Mouse (Mus musculus) hindbrain, postnatal 0 days (tissue): ENCODE measurements around the gene Nptxr. TPM values are rescaled to one million over a fixed set of nuclear protein-coding genes. Genes with fewer than 3 reads are reported as not detected.
"Not testable (repeated sequence)": the region's sequence is repeated elsewhere in the genome, so short reads cannot be mapped to it uniquely, and the experiment has no call there.

ENCODE experiments used
- ATAC-seq: fragments of 200-750 bp; cut with Nextera tagmentation; 2 replicates; pipeline ENCODE4 v1.8.0; 2017; ENCODE audit warnings: mild to moderate bottlenecking, moderate TSS enrichment, moderate library complexity
- DNase-seq: peaks from one replicate; pipeline ENCODE4 v3.0.0-alpha.2; 2015; ENCODE audit warnings: low spot score
- H3K27ac ChIP-seq: fragments of 300-500 bp; sonication (generic); 2 replicates; pipeline ENCODE4 v1.5.1; 2014; ENCODE audit warnings: mild to moderate bottlenecking
- H3K27me3 ChIP-seq: fragments of 300-500 bp; sonication (generic); 2 replicates; pipeline ENCODE4 v1.6.1; 2014; ENCODE audit warnings: low read length, mixed read lengths; ENCODE audit not compliant: insufficient read depth
- H3K36me3 ChIP-seq: fragments of 300-500 bp; sonication (generic); 2 replicates; pipeline ENCODE4 v1.6.1; 2014; ENCODE audit warnings: low read length, mixed read lengths; ENCODE audit not compliant: insufficient read depth
- H3K4me1 ChIP-seq: fragments of 300-500 bp; sonication (generic); 2 replicates; pipeline ENCODE4 v1.6.1; 2014; ENCODE audit warnings: antibody characterized with exemption, low read length, mixed read lengths; ENCODE audit not compliant: insufficient read depth
- H3K4me2 ChIP-seq: fragments of 300-500 bp; sonication (generic); 2 replicates; pipeline ENCODE4 v1.6.1; 2014; ENCODE audit warnings: low read depth, mild to moderate bottlenecking, low read length, moderate library complexity, mixed read lengths
- H3K4me3 ChIP-seq: fragments of 300-500 bp; sonication (generic); 2 replicates; pipeline ENCODE4 v1.5.1; 2014; ENCODE audit warnings: low read length
- H3K9ac ChIP-seq: fragments of 300-500 bp; sonication (generic); replicated peaks from 2 replicates; pipeline ENCODE4 v1.6.1; 2014; ENCODE audit warnings: mild to moderate bottlenecking, low read length, moderate library complexity, mixed read lengths
- H3K9me3 ChIP-seq: fragments of 300-500 bp; sonication (generic); 2 replicates; pipeline ENCODE4 v1.6.1; 2016; ENCODE audit warnings: low read length, mixed read lengths
- CTCF ChIP-seq: IDR thresholded peaks from 2 replicates; pipeline ENCODE4 v1.5.1; 2016; ENCODE audit warnings: antibody characterized with exemption, control low read depth, low read depth
- WGBS: fragments of 180-500 bp; shearing (Covaris S2); extraction: QIAGEN DNeasy Blood & Tissue Kit; methylation state at CpG from one replicate; pipeline ENCODE4 v1.1.7; 2014; 5-methylcytosine and 5-hydroxymethylcytosine counted together
- polyA plus RNA-seq: library from polyadenylated mRNA; unstranded; fragments of >200 nt; fragmentation: Nextera tagmentation; extraction: Ambion mirVana; gene quantifications from 2 replicates; pipeline ENCODE4 v1.2.1, GENCODE M21; 2015
- total RNA-seq: library from RNA; depleted of rRNA; stranded (reverse); fragments of >200 nt; gene quantifications from 2 replicates; pipeline ENCODE4 v1.2.3, GENCODE M21; 2014

Gene Nptxr
- total and polyA plus RNA-seq, 2 experiments from 2014 or later = 68.5 to 226 TPM

GRCm38 (mm10) chr15:79823588-79824280, 19.2 kb upstream of the Nptxr start:
- H3K4me2 ChIP-seq = no peak overlapping the region

GRCm38 (mm10) chr15:79822265-79823199, 18.0 kb upstream of the Nptxr start:
- Histone ChIP-seq H3K4me3 (no peak overlapping the region), H3K4me2 (no peak overlapping the region), H3K27ac (no peak overlapping the region), H3K27me3 (no peaks in the 10 kb centered on the region), H3K9me3 (no peaks in the 10 kb centered on the region), H3K36me3 (0 out of 2 replicates have a peak, but pooled peaks cover 6% of the 10 kb centered on the region), H3K9ac (no peak overlapping the region), H3K4me1 (no peaks in the 10 kb centered on the region; the same call in 1 of the 2 replicates)
- DNase-seq (no peak), ATAC-seq (no peak)
- 69% methylated on average over 13 of the region's 13 CpGs for WGBS
- no peak for TF ChIP-seq CTCF

More at GRCm38 (mm10) chr15:79823588-79824280, 19.2 kb upstream of the Nptxr start:
- Histone ChIP-seq H3K9me3 (no peaks in the 10 kb centered on the region), H3K4me3 (no peak overlapping the region), H3K27ac (no peak overlapping the region), H3K27me3 (no peaks in the 10 kb centered on the region), H3K36me3 (peaks cover 6% of the 10 kb centered on the region; the same call in 1 of the 2 replicates), H3K9ac (no peak overlapping the region), H3K4me1 (peaks cover 5% of the 10 kb centered on the region; the same call in 1 of the 2 replicates)
- no peak for TF ChIP-seq CTCF
- 68% methylated on average over 19 of the region's 19 CpGs for WGBS
- DNase-seq = peak; percentile 52
- no peak for ATAC-seq

- no peak overlapping the region for H3K9ac ChIP-seq
- no peaks in the 10 kb centered on the region for H3K27me3 ChIP-seq
- no peak for DNase-seq
- no peak overlapping the region for H3K4me3 ChIP-seq
- 0 out of 2 replicates have a peak, but pooled peaks cover 5% of the 10 kb centered on the region for H3K36me3 ChIP-seq
- no peak overlapping the region for H3K4me2 ChIP-seq
- 88% methylated on average over 4 of the region's 4 CpGs for WGBS
- TF ChIP-seq CTCF = peak; percentile 36; the same call in 1 of the 2 replicates
- H3K9me3 ChIP-seq = no peaks in the 10 kb centered on the region
- H3K4me1 ChIP-seq = no peaks in the 10 kb centered on the region
- H3K27ac ChIP-seq = no peak overlapping the region
- ATAC-seq = no peak
Observed at GRCm38 (mm10) chr15:79818325-79818724, 13.8 kb upstream of the Nptxr start.

GRCm38 (mm10) chr15:79813666-79814258, 9.2 kb upstream of the Nptxr start:
- no peak overlapping the region for H3K27ac ChIP-seq
- H3K27me3 ChIP-seq = no peaks in the 10 kb centered on the region
- 36% methylated on average over 8 of the region's 8 CpGs for WGBS
- H3K36me3 ChIP-seq = no peaks in the 10 kb centered on the region
- no peak overlapping the region for H3K4me2 ChIP-seq
- H3K4me3 ChIP-seq = no peak overlapping the region
- no peaks in the 10 kb centered on the region; the same call in 1 of the 2 replicates for H3K4me1 ChIP-seq
- no peak overlapping the region for H3K9ac ChIP-seq
- no peaks in the 10 kb centered on the region for H3K9me3 ChIP-seq
- no peak for DNase-seq
- no peak for ATAC-seq
- TF ChIP-seq CTCF = no peak

- H3K9ac ChIP-seq, H3K36me3 ChIP-seq, H3K9me3 ChIP-seq, ATAC-seq, DNase-seq, H3K4me2 ChIP-seq, H3K27me3 ChIP-seq, H3K4me1 ChIP-seq, H3K4me3 ChIP-seq, H3K27ac ChIP-seq: not testable (repeated sequence)
- 74% methylated on average over 2 of the region's 2 CpGs for WGBS
Observed at GRCm38 (mm10) chr15:79812840-79813239, 8.3 kb upstream of the Nptxr start.

- H3K9ac ChIP-seq = no peak overlapping the region
- DNase-seq = no peak
- WGBS = 74% methylated on average over 4 of the region's 4 CpGs
- no peaks in the 10 kb centered on the region for H3K27me3 ChIP-seq
- ATAC-seq = no peak
- no peak overlapping the region for H3K4me3 ChIP-seq
- H3K36me3 ChIP-seq = no peaks in the 10 kb centered on the region
- no peaks in the 10 kb centered on the region; the same call in 1 of the 2 replicates for H3K4me1 ChIP-seq
- H3K27ac ChIP-seq = no peak overlapping the region
- no peaks in the 10 kb centered on the region for H3K9me3 ChIP-seq
- no peak overlapping the region for H3K4me2 ChIP-seq
- TF ChIP-seq CTCF = no peak
Observed at GRCm38 (mm10) chr15:79810997-79811396, 6.4 kb upstream of the Nptxr start.
